Mouse (Mus musculus): ENCODE results near the gene Dab2. TPM values are rescaled to one million over a fixed set of nuclear protein-coding genes. Genes with fewer than 3 reads are reported as not detected.

Gene Dab2
- polyA plus RNA-seq (2014; fragmentation: Nextera tagmentation; extraction: Ambion mirVana) = 57.4 and 69.4 TPM in 2 replicates

DNA sequence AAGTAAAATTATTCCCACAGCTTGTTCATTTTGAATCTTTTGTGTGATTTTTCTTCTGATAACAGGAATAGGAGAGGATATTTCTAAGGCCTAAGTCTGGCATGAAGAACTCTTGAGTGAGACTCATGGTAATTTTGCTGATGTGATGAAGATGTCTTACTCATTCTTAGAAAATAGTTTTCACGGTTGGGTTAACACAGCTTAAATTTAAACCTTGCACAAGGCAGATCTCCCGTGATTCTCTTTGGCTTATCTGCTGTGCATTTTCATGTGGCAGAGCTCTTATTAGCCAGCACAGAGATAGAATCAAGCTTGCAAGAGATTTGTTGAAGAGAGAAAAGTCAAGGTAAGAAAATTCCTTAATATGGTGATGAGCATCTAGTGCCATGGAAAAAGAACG, at the start of gene Dab2:
Dab2 (plus strand) TSS at position 235 of the 400 bp plus-strand sequence.
- ATAC-seq (ENCODE audit: insufficient number of reproducible peaks, low FRiP score, low TSS enrichment, low read depth) (no peak), DNase-seq (ENCODE audit: low spot score) (no peak)
- 95% methylated on average over 3 of the region's 3 CpGs for WGBS
- Histone ChIP-seq H3K9ac (ENCODE audit: low read length) (no peak within 1 kb of the TSS), H3K4me2 (ENCODE audit: low read depth, severe bottlenecking) (no peak within 1 kb of the TSS), H3K27me3 (ENCODE audit: control insufficient read depth, insufficient read depth, low read length) (no peaks in the 10 kb centered on the region), H3K36me3 (ENCODE audit: control insufficient read depth, insufficient read depth, low read length) (no peaks in the 10 kb centered on the region), H3K27ac (replicated peaks; ENCODE audit: low read depth, low read length) (no peak within 1 kb of the TSS), H3K4me1 (ENCODE audit: control insufficient read depth, insufficient read depth, low read length) (no peaks in the 10 kb centered on the region), H3K9me3 (ENCODE audit: control insufficient read depth, low read length) (no peaks in the 10 kb centered on the region), H3K4me3 (ENCODE audit: low read depth, low read length) (no peak within 1 kb of the TSS)

DNA sequence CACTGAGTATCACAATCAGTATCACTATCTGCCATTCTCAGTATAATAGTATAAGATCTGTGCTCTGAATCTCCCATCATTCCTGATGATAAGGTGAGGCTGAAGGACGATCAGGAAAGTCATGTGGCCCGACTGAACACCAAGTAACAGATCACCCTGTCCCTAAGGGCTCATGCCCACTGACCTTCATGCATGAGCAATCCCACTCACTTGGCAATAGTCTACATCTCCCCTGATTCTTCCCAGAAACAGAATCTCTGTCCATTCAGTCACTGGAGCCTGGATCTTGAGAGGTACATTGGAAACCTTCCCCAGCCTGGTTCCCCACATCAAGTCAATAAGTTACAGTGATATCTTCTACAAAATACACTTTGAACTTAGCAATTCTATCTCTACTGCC, 46.1 kb upstream of the Dab2 start:
- Histone ChIP-seq H3K27ac (replicated peaks; ENCODE audit: low read depth, low read length) (no peak overlapping the region), H3K9ac (ENCODE audit: low read length) (no peak overlapping the region), H3K4me3 (ENCODE audit: low read depth, low read length) (no peak overlapping the region), H3K9me3 (ENCODE audit: control insufficient read depth, low read length) (no peaks in the 10 kb centered on the region), H3K4me1 (ENCODE audit: control insufficient read depth, insufficient read depth, low read length) (no peaks in the 10 kb centered on the region), H3K27me3 (ENCODE audit: control insufficient read depth, insufficient read depth, low read length) (no peaks in the 10 kb centered on the region), H3K36me3 (ENCODE audit: control insufficient read depth, insufficient read depth, low read length) (no peaks in the 10 kb centered on the region), H3K4me2 (ENCODE audit: low read depth, severe bottlenecking) (no peak overlapping the region)
- ATAC-seq (ENCODE audit: insufficient number of reproducible peaks, low FRiP score, low TSS enrichment, low read depth) = no peak
- WGBS = 88% methylated on average over 2 of the region's 2 CpGs
- no peak for DNase-seq (ENCODE audit: low spot score)

DNA sequence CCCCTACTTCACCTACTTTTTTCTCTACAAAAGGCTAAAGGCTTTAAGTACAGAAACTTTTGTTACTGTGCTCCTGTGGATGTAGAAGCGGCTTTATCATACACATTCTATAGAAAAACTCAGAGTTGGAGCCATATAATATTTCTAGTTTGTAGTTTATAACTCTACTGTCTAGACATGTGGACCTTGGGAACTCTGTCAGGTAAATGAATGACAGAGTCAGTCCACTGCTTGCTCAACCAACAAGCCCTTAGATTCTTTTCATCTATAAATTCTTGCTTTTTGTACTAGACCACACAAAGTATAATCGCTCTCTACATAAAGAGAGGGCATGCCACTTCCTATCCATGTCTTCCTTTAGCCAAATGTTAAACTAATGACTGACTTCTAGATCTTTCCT, 45.2 kb upstream of the Dab2 start:
- H3K4me3 ChIP-seq (ENCODE audit: low read depth, low read length) = no peak overlapping the region
- DNase-seq (ENCODE audit: low spot score) (no peak), ATAC-seq (ENCODE audit: insufficient number of reproducible peaks, low FRiP score, low TSS enrichment, low read depth) (no peak)
- no peaks in the 10 kb centered on the region for H3K36me3 ChIP-seq (ENCODE audit: control insufficient read depth, insufficient read depth, low read length)
- H3K4me2 ChIP-seq (ENCODE audit: low read depth, severe bottlenecking) = no peak overlapping the region
- H3K9ac ChIP-seq (ENCODE audit: low read length) = no peak overlapping the region
- WGBS = 95% methylated on average over 2 of the region's 2 CpGs
- no peaks in the 10 kb centered on the region for H3K4me1 ChIP-seq (ENCODE audit: control insufficient read depth, insufficient read depth, low read length)
- H3K27me3 ChIP-seq (ENCODE audit: control insufficient read depth, insufficient read depth, low read length) = no peaks in the 10 kb centered on the region
- H3K27ac ChIP-seq (replicated peaks; ENCODE audit: low read depth, low read length) = no peak overlapping the region
- no peaks in the 10 kb centered on the region for H3K9me3 ChIP-seq (ENCODE audit: control insufficient read depth, low read length)

DNA sequence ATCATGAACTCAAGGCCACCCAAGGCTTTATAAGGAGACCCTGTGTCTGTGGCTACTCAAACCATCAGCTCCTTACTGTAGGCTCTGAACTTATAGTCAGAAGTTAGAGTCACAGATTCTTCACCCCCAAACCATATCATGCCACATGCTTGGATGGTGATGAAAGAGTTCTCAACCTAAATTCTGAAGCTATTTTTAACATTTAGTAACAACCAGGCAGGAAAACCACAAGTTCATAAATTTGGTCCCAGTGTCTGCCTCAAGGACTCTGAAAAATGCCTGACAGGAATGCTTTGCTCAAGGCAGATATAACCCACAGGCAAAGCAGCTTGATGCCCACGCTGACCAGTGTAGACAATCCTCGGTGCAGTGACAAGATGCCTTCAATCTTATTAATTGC, 42.5 kb upstream of the Dab2 start:
- no peaks in the 10 kb centered on the region for H3K36me3 ChIP-seq (ENCODE audit: control insufficient read depth, insufficient read depth, low read length)
- H3K27me3 ChIP-seq (ENCODE audit: control insufficient read depth, insufficient read depth, low read length) = no peaks in the 10 kb centered on the region
- WGBS = 89% methylated on average over 2 of the region's 2 CpGs
- no peak overlapping the region for H3K4me3 ChIP-seq (ENCODE audit: low read depth, low read length)
- DNase-seq (ENCODE audit: low spot score) = no peak
- H3K27ac ChIP-seq (replicated peaks; ENCODE audit: low read depth, low read length) = no peak overlapping the region
- no peak overlapping the region for H3K4me2 ChIP-seq (ENCODE audit: low read depth, severe bottlenecking)
- no peaks in the 10 kb centered on the region for H3K4me1 ChIP-seq (ENCODE audit: control insufficient read depth, insufficient read depth, low read length)
- no peak for ATAC-seq (ENCODE audit: insufficient number of reproducible peaks, low FRiP score, low TSS enrichment, low read depth)
- H3K9me3 ChIP-seq (ENCODE audit: control insufficient read depth, low read length) = no peaks in the 10 kb centered on the region
- no peak overlapping the region for H3K9ac ChIP-seq (ENCODE audit: low read length)

DNA sequence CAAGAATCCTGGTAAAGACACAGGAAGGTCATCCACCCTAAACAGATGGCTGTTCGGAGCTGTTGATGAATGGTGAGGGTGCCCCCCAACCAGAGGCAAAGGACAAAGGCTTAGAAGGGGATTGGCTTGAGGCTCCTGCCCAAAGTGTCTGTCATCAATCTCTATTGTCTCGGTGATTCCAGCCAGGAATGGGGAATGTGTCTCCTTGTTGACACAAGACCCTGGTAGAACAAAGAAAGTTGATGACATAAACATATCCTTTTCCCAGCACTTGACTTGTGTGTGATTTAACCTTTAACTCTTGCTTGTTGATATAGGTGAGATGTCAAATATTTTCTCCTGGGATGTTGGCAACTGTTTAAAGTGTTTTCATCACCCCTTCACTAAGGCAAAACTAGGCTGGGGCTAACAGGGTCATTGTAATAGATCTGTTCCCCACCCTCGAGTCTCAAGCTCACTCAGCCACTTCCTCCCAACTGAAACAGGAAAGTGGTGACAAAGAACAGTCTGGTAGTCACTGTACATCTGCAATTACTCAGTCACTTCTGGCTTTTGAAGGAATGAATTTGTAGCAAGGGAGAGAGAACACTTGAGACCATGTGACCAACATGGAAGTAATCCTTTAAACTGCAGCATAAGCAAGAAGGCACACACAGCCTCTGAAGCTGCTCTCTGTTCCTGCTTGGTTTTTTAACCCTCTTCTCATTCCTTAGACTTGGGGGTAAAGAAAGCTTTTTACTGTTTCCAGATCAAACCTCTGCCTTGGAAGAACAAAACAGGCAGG, 39.4 kb upstream of the Dab2 start:
- H3K4me1 ChIP-seq (ENCODE audit: control insufficient read depth, insufficient read depth, low read length) = no peaks in the 10 kb centered on the region
- no peaks in the 10 kb centered on the region for H3K27me3 ChIP-seq (ENCODE audit: control insufficient read depth, insufficient read depth, low read length)
- no peak for DNase-seq (ENCODE audit: low spot score)
- H3K27ac ChIP-seq (replicated peaks; ENCODE audit: low read depth, low read length) = 0 out of 2 replicates have a peak overlapping the region, but pooled peaks have one; percentile 30
- ATAC-seq (ENCODE audit: insufficient number of reproducible peaks, low FRiP score, low TSS enrichment, low read depth) = peak; percentile 31; the same call in 1 of the 2 replicates
- no peak overlapping the region for H3K4me2 ChIP-seq (ENCODE audit: low read depth, severe bottlenecking)
- H3K9me3 ChIP-seq (ENCODE audit: control insufficient read depth, low read length) = no peaks in the 10 kb centered on the region
- 28% methylated on average over 3 of the region's 3 CpGs for WGBS
- no peaks in the 10 kb centered on the region for H3K36me3 ChIP-seq (ENCODE audit: control insufficient read depth, insufficient read depth, low read length)
- no peak overlapping the region for H3K4me3 ChIP-seq (ENCODE audit: low read depth, low read length)
- no peak overlapping the region for H3K9ac ChIP-seq (ENCODE audit: low read length)

DNA sequence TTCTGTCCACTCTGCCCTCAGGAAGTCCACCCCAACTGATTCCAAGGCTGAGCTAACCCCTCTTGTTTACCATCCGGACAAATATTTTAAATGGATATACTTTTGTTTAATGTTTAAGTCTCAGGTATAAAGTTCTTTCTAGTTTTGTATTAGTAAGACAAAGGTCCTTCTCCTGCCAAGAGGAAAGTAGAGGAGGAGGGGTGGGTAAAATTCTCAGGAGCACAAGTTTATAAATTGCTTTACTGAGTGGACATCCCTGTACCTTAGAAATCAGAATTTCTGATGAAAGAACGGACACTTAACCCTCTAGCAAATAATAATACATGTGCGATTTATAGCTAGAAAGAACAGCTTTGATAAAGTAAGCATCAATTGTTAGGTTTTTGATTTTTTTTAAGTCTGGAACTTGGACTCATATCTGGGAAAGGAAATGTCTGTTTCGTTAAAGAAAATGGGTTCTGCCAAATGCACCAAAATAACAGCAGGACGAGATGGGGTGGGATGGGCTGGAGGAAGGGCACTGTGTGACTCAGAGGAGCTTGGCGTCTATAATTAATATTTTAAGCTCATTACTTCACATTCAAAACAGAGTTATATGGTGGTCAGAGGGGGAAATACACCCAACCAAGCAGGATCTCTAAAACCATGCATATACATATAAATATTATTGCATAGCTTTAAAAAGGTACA, 38.7 kb upstream of the Dab2 start:
- no peaks in the 10 kb centered on the region for H3K4me1 ChIP-seq (ENCODE audit: control insufficient read depth, insufficient read depth, low read length)
- no peak for ATAC-seq (ENCODE audit: insufficient number of reproducible peaks, low FRiP score, low TSS enrichment, low read depth)
- 78% methylated on average over 6 of the region's 6 CpGs for WGBS
- H3K4me2 ChIP-seq (ENCODE audit: low read depth, severe bottlenecking) = no peak overlapping the region
- no peaks in the 10 kb centered on the region for H3K27me3 ChIP-seq (ENCODE audit: control insufficient read depth, insufficient read depth, low read length)
- no peak overlapping the region for H3K9ac ChIP-seq (ENCODE audit: low read length)
- no peak for DNase-seq (ENCODE audit: low spot score)
- no peaks in the 10 kb centered on the region for H3K9me3 ChIP-seq (ENCODE audit: control insufficient read depth, low read length)
- H3K36me3 ChIP-seq (ENCODE audit: control insufficient read depth, insufficient read depth, low read length) = no peaks in the 10 kb centered on the region
- H3K4me3 ChIP-seq (ENCODE audit: low read depth, low read length) = no peak overlapping the region
- no peak overlapping the region for H3K27ac ChIP-seq (replicated peaks; ENCODE audit: low read depth, low read length)

DNA sequence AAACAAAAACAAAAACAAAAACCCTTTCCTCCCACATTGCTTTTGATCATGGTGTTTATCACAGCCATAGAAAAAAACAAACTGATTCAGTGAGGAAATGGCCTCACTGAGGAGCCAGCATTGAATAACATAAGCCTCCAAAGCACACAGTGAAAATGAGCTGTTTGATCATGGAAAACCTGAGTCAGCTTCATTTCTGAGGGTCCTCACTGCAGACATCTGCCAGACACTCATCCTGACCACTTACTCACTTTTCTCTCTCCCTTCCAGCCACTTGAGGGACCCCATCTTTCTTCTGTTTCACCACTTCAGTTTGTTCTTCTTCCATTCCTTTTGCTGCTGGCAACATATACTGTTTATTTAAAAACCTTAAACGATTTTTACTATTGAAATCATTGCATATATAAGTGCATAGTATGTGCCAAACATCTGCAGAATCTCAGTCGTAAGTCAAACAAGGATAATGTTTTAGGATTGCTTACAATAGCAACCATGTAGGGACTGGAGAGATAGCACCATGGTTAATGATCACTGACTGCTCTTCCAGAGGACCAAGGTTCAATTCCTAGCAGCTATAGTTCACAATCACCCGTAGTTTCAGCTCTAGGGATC, 32.3 kb upstream of the Dab2 start:
- H3K36me3 ChIP-seq (ENCODE audit: control insufficient read depth, insufficient read depth, low read length) = no peaks in the 10 kb centered on the region
- no peak overlapping the region for H3K4me3 ChIP-seq (ENCODE audit: low read depth, low read length)
- ATAC-seq (ENCODE audit: insufficient number of reproducible peaks, low FRiP score, low TSS enrichment, low read depth) = no peak
- WGBS = 86% methylated on average over 3 of the region's 3 CpGs
- DNase-seq (ENCODE audit: low spot score) = no peak
- H3K9me3 ChIP-seq (ENCODE audit: control insufficient read depth, low read length) = no peaks in the 10 kb centered on the region
- no peak overlapping the region for H3K27ac ChIP-seq (replicated peaks; ENCODE audit: low read depth, low read length)
- no peak overlapping the region for H3K4me2 ChIP-seq (ENCODE audit: low read depth, severe bottlenecking)
- no peak overlapping the region for H3K9ac ChIP-seq (ENCODE audit: low read length)
- no peaks in the 10 kb centered on the region for H3K4me1 ChIP-seq (ENCODE audit: control insufficient read depth, insufficient read depth, low read length)
- H3K27me3 ChIP-seq (ENCODE audit: control insufficient read depth, insufficient read depth, low read length) = no peaks in the 10 kb centered on the region

DNA sequence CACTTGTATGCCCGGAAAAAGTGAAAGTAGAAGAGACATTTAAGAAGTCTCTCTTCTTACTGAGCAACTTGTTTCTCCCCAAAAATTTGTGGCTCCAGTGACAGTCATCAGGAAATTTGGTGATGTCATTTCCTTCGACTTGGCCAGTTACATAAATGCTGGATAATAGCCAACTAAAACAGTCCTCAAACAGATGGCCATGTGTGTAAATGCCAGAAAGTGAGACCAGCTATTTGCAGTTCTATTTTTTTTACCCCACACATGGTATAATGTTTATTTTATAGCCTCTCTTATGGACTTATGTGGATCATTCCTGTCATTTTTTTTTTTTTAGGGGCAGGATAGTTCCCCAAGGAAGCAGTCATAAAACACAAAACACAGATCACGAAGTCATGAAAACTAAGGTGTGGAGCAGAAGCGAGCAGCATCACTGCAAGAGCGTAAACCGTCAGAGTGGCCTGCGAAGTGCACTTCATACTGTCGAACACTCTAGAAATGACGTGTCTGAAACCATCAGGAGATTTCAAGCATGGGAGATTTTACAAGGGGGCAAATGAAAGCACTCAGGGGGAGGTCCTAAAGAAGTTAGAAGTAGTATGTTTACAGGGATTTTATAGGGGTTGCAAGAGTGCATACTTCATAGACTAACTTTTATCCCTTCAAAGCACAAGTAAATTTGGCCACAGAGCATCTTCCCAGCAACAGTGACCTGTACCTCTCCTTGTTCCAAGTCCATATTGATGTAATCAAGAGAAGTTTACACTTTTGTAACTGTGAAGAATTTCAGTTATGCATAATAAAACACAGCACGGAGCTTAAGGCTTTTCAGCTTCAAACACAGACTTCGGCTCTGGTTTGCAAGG, 20.8 kb upstream of the Dab2 start:
- Histone ChIP-seq H3K4me3 (ENCODE audit: low read depth, low read length) (no peak overlapping the region), H3K4me1 (ENCODE audit: control insufficient read depth, insufficient read depth, low read length) (peaks cover 9% of the 10 kb centered on the region; the same call in 1 of the 2 replicates), H3K36me3 (ENCODE audit: control insufficient read depth, insufficient read depth, low read length) (no peaks in the 10 kb centered on the region), H3K9me3 (ENCODE audit: control insufficient read depth, low read length) (no peaks in the 10 kb centered on the region), H3K27ac (replicated peaks; ENCODE audit: low read depth, low read length) (peak overlapping the region; percentile 39), H3K4me2 (ENCODE audit: low read depth, severe bottlenecking) (no peak overlapping the region), H3K27me3 (ENCODE audit: control insufficient read depth, insufficient read depth, low read length) (no peaks in the 10 kb centered on the region), H3K9ac (ENCODE audit: low read length) (no peak overlapping the region)
- peak; percentile 56; the same call in 1 of the 2 replicates for ATAC-seq (ENCODE audit: insufficient number of reproducible peaks, low FRiP score, low TSS enrichment, low read depth)
- no peak for DNase-seq (ENCODE audit: low spot score)
- WGBS = 44% methylated on average over 11 of the region's 11 CpGs

Measured in limb, embryonic 11.5 days (tissue).